In genomic region chr7:75910035-75910651, GRCm38 (mm10) we compare ENCODE assay signal across 8 mouse cellular contexts.
A peak's percentile ranks its signal among the peaks of the same experiment; 100 is the strongest.
DNase-seq lines count a peak whose midpoint lies in the region; ATAC-seq and TF ChIP-seq lines count a peak whose summit lies in the region.

No protein-coding gene starts in this region.

- H3K4me3 ChIP-seq in embryonic facial prominence, embryonic 15.5 days (replicated peaks), result peak overlapping the region; percentile 24
- H3K4me3 ChIP-seq in heart, embryonic 16.5 days (ENCODE audit: low read length), result peak overlapping the region; percentile 46
- no peak overlapping the region for H3K4me3 ChIP-seq in liver, embryonic 13.5 days (replicated peaks)
- H3K4me3 ChIP-seq in testis, adult 2 months (ENCODE audit: control insufficient read depth, low read depth, low read length), result peak overlapping the region; percentile 74

- peak overlapping the region; percentile 44 for H3K4me2 ChIP-seq in embryonic facial prominence, embryonic 15.5 days (replicated peaks)
- H3K4me2 ChIP-seq in heart, embryonic 16.5 days (ENCODE audit: low read depth, low read length), result peak overlapping the region; percentile 71
- 0 out of 2 replicates have a peak overlapping the region, but pooled peaks have one; percentile 8 for H3K4me2 ChIP-seq in liver, embryonic 13.5 days

- no peaks in the 10 kb centered on the region for H3K36me3 ChIP-seq in embryonic facial prominence, embryonic 15.5 days
- no peaks in the 10 kb centered on the region for H3K36me3 ChIP-seq in heart, embryonic 16.5 days (ENCODE audit: control insufficient read depth, insufficient read depth)
- H3K36me3 ChIP-seq in liver, embryonic 13.5 days, result no peaks in the 10 kb centered on the region
- H3K36me3 ChIP-seq in testis, adult 2 months (ENCODE audit: control insufficient read depth, insufficient read depth, low read length), result no peaks in the 10 kb centered on the region

- no peaks in the 10 kb centered on the region for H3K9me3 ChIP-seq in embryonic facial prominence, embryonic 15.5 days (replicated peaks)
- H3K9me3 ChIP-seq in heart, embryonic 16.5 days (replicated peaks; ENCODE audit: control insufficient read depth, low read length), result no peaks in the 10 kb centered on the region
- H3K9me3 ChIP-seq in liver, embryonic 13.5 days (replicated peaks), result no peaks in the 10 kb centered on the region

- no peak overlapping the region for H3K9ac ChIP-seq in embryonic facial prominence, embryonic 15.5 days
- H3K9ac ChIP-seq in heart, embryonic 16.5 days (ENCODE audit: low read length), result peak overlapping the region; percentile 24; the same call in 1 of the 2 replicates
- H3K9ac ChIP-seq in liver, embryonic 13.5 days, result no peak overlapping the region

- 16% methylated on average over 11 of the region's 11 CpGs for WGBS in embryonic facial prominence, embryonic 15.5 days
- 4% methylated on average over 11 of the region's 11 CpGs for WGBS in heart, embryonic 16.5 days
- WGBS in liver, embryonic 13.5 days (ENCODE audit: insufficient replicate concordance), result 16% methylated on average over 11 of the region's 11 CpGs

- no peak for ATAC-seq in embryonic facial prominence, embryonic 15.5 days (ENCODE audit: insufficient number of reproducible peaks, low FRiP score, low TSS enrichment, low read depth)
- peak; percentile 46 for ATAC-seq in heart, embryonic 16.5 days (replicated peaks; ENCODE audit: extremely low read depth, insufficient read depth, low FRiP score)
- peak; percentile 41 for ATAC-seq in liver, embryonic 13.5 days (ENCODE audit: low read depth)

- no peak overlapping the region for H3K27ac ChIP-seq in embryonic facial prominence, embryonic 15.5 days (replicated peaks)
- no peak overlapping the region for H3K27ac ChIP-seq in heart, embryonic 16.5 days (ENCODE audit: low read length)
- H3K27ac ChIP-seq in liver, embryonic 13.5 days, result no peak overlapping the region
- H3K27ac ChIP-seq in testis, adult 2 months (ENCODE audit: control insufficient read depth, insufficient read depth, low read depth, low read length), result no peak overlapping the region

- peak; percentile 87 for DNase-seq in CD4-positive, CD25-positive, alpha-beta regulatory T cell, adult 2 months (ENCODE audit: low read depth, low spot score)
- DNase-seq in adrenal gland, postnatal 36 days, result peak; percentile 50 to 53
- DNase-seq in kidney, postnatal 25 days, result peak; percentile 39 to 55
- DNase-seq in liver, embryonic 13.5 days, result peak; percentile 12
- DNase-seq in neural tube, embryonic 10.5 days (ENCODE audit: extremely low spot score, low spot score), result peak; percentile 79

- TF ChIP-seq POLR2A in testis, adult 2 months (IDR thresholded peaks at IDR 0.05; ENCODE audit: control insufficient read depth, low read depth, low read length), result no peak

- peak; percentile 37; the same call in 1 of the 2 replicates for TF ChIP-seq CTCF in testis, adult 2 months (IDR thresholded peaks at IDR 0.05; ENCODE audit: control insufficient read depth, insufficient read depth, insufficient replicate concordance, low read depth, low read length)

- H3K4me1 ChIP-seq in embryonic facial prominence, embryonic 15.5 days, result no peaks in the 10 kb centered on the region
- no peaks in the 10 kb centered on the region for H3K4me1 ChIP-seq in heart, embryonic 16.5 days (ENCODE audit: control insufficient read depth, insufficient read depth, low read length)
- H3K4me1 ChIP-seq in liver, embryonic 13.5 days (replicated peaks), result no peaks in the 10 kb centered on the region
- H3K4me1 ChIP-seq in testis, adult 2 months (ENCODE audit: control insufficient read depth, insufficient read depth, low read length), result peaks cover 8% of the 10 kb centered on the region

- H3K27me3 ChIP-seq in embryonic facial prominence, embryonic 15.5 days, result no peaks in the 10 kb centered on the region
- no peaks in the 10 kb centered on the region for H3K27me3 ChIP-seq in heart, embryonic 16.5 days (ENCODE audit: control insufficient read depth, insufficient read depth, low read length)
- H3K27me3 ChIP-seq in liver, embryonic 13.5 days, result no peaks in the 10 kb centered on the region
- no peaks in the 10 kb centered on the region for H3K27me3 ChIP-seq in testis, adult 2 months (ENCODE audit: control insufficient read depth, insufficient read depth, low read length)

Comparison
In these comparisons a context has a peak if more than half of its experiments do, and no peak if none do; other contexts are left out.
1. DNase-seq: peak in every context shown above with its lines; median percentile 87 in CD4-positive, CD25-positive, alpha-beta regulatory T cell, adult 2 months; 79 in neural tube, embryonic 10.5 days; 52 in adrenal gland, postnatal 36 days; 47 in kidney, postnatal 25 days; 12 in liver, embryonic 13.5 days.
2. H3K4me2 ChIP-seq: peak in every context shown above with its lines; median percentile 71 in heart, embryonic 16.5 days; 44 in embryonic facial prominence, embryonic 15.5 days; 8 in liver, embryonic 13.5 days.